Comparison of ENCODE assay signal across 25 mouse cellular contexts in the genomic region with DNA sequence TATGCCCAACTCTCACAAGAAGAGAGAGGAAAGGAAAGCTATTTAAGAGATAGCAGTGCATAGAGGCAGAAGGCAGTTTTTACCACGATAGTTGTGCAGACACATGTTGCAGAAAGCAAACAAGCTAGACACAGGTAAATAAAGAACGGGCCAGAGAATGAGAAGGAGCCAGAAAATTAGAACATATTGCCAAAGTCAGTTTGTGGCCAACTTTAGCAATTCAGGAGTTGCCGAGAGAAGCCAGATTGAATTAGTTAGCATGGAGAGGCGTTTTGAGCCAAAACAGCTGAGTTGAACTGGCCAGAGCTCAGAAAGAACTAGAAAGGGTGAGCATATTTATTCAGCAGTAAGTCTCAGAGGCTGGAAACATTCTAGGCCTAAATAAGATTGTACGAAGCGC. TPM values are rescaled to one million over a fixed set of nuclear protein-coding genes. Genes with fewer than 3 reads are reported as not detected.
"Had no signal": no experiment of that assay in that cellular context is flagged by ENCODE, and none has a peak within 500 bp of the region (broad histone marks: within the 10 kb centered on the region; RNA-seq: fewer than 3 reads in every experiment).

No protein-coding gene starts in this region.

- H3K9ac ChIP-seq: limb, embryonic 12.5 days; limb, embryonic 15.5 days; liver, embryonic 12.5 days; liver, embryonic 15.5 days; midbrain, embryonic 13.5 days; neural tube, embryonic 13.5 days; stomach, embryonic 15.5 days had no signal

- H3K27ac ChIP-seq: kidney, postnatal 0 days; layer of hippocampus, adult 2 months; left cerebral cortex, adult 2 months; limb, embryonic 12.5 days; limb, embryonic 15.5 days; liver, embryonic 12.5 days; liver, embryonic 15.5 days; midbrain, embryonic 10.5 days; midbrain, embryonic 13.5 days; neural tube, embryonic 13.5 days; stomach, embryonic 15.5 days had no signal

- H3K9me3 ChIP-seq: limb, embryonic 12.5 days; limb, embryonic 15.5 days; liver, embryonic 12.5 days; liver, embryonic 15.5 days; megakaryocyte, embryonic 14.5 days; midbrain, embryonic 10.5 days; midbrain, embryonic 13.5 days; neural tube, embryonic 13.5 days; stomach, embryonic 15.5 days had no signal

- H3K36me3 ChIP-seq: neural tube, embryonic 13.5 days; stomach, embryonic 15.5 days had no signal

- DNase-seq: kidney, adult 2 months; kidney, postnatal 25 days; layer of hippocampus, adult 9-11 months; left cerebral cortex, postnatal 4 days; lung, adult 2 months; lung, postnatal 36 days; retina, postnatal 1 day; right cerebral cortex, postnatal 25 days; spleen, adult 18-20 months; thymus, postnatal 25 days had no signal

- ATAC-seq: liver, embryonic 12.5 days; midbrain, embryonic 13.5 days; midbrain, embryonic 16.5 days had no signal

- H3K4me3 ChIP-seq: layer of hippocampus, adult 2 months; left cerebral cortex, adult 2 months; limb, embryonic 12.5 days; limb, embryonic 15.5 days; liver, embryonic 12.5 days; liver, embryonic 15.5 days; megakaryocyte, embryonic 14.5 days; midbrain, embryonic 10.5 days; midbrain, embryonic 13.5 days; myocyte; neural tube, embryonic 13.5 days; stomach, embryonic 15.5 days had no signal

- H3K4me2 ChIP-seq: limb, embryonic 12.5 days; limb, embryonic 15.5 days; liver, embryonic 12.5 days; liver, embryonic 15.5 days; midbrain, embryonic 13.5 days; neural tube, embryonic 13.5 days; stomach, embryonic 15.5 days had no signal

- H3K27me3 ChIP-seq: limb, embryonic 12.5 days; limb, embryonic 15.5 days; liver, embryonic 12.5 days; liver, embryonic 15.5 days; megakaryocyte, embryonic 14.5 days; midbrain, embryonic 13.5 days; neural tube, embryonic 13.5 days; stomach, embryonic 15.5 days had no signal

RNA-seq across cellular contexts. Expression of a gene that starts 57.0 kb away (rescaled TPM):
- polyA plus RNA-seq: kidney, adult 2 months; large intestine, adult 2 months had no signal
